Mouse (Mus musculus) layer of hippocampus, adult 8-10 months (tissue): ENCODE results near the gene Osgin1. TPM values are rescaled to one million over a fixed set of nuclear protein-coding genes. Genes with fewer than 3 reads are reported as not detected.

Source experiments
- DNase-seq, 2 experiments: peaks; one replicate each; pipeline ENCODE4 v3.0.0; 2022; ENCODE audit warnings: low spot score in 2 of 2
- total RNA-seq, 4 experiments: library from RNA; stranded (reverse); gene quantifications; 2 replicates each; pipeline ENCODE4 v1.2.4; 2022

Gene Osgin1
- total RNA-seq, 4 experiments from 2014 or later = 0.22 to 1.2 (median 0.91) TPM

DNA sequence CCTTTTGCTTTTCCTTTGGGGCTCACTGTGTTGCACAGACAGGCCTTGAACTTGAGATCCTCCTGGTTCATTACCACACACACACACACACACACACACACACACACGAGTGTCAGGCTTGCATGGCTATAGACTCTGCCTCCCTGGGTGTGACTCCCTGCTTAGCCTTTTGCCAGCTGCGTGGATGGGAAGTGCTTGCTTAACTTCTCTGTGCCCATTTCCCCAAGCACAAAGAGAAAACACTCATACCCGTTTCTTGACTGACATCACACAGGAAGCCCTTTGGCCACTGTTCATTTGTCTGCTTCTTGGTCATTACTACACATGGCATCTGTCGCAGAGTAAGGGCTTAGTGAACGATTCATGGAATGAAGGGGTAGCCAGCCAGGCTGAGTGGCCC lies 8.1 kb downstream of the Osgin1 start:
- DNase-seq = no peak

DNA sequence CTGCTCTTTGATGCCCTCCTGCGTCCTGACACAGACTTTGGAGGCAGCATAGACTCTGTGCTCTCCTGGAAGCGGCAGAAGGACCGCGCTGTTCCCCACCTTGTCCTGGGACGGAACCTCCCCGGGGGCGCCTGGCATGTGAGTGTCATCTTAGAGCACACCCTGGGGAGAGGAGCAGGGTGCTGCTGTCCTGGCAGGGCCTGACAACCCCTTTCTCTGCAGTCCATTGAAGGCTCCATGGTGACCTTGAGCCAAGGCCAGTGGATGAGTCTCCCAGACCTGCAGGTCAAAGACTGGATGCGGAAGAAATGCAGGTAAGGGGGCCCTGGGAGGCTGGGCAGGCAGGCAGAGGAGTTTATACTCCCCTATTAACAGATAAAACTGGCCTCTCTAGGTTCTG lies 9.0 kb downstream of the Osgin1 start:
- no peak for DNase-seq

DNA sequence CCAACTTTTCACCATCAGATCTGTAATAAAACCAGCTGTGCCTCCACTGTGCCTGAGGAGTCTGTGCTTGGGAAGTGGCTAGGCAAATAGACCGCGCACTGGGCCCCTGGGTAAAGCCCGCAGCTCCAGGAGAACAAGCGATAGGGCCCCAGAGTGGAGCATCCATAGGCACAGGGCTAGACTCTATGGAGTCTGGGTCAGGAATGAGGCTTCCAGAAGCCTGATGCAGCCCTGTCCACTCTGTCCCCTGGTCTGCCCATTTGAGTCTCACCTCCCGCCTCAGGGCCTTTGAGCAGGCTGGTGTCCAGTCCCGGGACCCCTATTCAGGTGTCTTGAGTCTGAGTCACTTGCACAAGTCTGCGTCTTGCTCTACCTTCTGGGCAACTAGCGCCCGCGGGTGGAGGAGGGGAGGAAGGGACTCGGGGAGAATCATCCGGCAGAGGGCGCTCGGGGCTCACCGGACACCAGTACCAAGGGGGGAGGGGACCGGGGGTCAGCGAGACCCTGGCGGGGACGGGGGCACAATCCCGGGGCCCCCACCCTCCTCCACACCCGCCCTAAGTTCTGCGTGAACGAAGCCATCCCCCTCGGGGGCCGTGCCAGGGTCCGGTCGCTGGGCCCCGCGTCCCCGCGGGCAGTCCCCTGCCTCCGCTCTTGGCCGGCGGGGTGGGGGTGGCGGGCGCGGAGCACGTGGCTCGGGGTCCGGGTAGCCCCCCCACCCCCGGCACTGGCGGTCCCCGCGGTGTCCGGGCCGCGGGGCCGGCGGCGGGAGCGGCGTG lies 12.5 kb downstream of the Osgin1 start, which contains the start of gene Necab2:
Gene Necab2, plus strand, starts transcription at position 509 of the 779 bp plus-strand sequence.
- DNase-seq = peak; percentile 79 to 89

DNA sequence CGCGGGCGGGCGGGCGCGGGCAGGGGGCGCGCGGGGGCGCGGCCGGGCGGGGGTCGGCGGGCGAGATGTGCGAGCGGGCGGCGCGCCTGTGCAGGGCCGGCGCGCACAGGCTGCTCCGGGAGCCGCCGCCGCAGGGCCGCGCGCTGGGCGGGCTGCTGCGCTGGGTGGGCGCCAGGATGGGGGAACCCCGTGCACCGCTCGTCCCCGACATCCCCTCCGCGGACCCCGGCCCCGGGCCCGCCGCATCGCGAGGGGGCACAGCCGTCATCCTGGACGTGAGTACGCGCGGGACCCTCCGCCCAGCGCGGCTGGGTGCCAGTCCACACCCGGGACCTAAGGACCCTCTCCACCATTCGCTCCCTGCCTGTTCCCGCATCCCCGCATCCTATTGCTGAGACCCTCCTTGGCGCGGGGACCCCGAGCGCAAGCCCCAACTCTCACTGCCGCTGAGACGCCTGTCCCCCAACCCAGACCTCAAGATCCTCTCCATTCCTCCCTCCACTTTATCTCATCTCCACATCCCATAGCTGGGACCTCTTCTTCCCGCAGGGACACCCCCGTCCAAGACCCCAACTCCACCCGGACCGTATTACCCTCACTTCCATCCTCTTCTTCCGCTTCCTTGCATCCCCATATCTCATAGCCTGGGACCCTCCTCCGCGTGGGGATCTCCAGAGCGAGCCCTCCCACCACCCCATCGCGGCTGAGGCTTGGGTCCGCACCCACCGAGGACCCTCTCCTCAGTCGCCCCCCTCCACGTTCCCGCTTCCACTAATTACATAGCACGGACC lies 13.3 kb downstream of the Osgin1 start:
- no peak for DNase-seq

DNA sequence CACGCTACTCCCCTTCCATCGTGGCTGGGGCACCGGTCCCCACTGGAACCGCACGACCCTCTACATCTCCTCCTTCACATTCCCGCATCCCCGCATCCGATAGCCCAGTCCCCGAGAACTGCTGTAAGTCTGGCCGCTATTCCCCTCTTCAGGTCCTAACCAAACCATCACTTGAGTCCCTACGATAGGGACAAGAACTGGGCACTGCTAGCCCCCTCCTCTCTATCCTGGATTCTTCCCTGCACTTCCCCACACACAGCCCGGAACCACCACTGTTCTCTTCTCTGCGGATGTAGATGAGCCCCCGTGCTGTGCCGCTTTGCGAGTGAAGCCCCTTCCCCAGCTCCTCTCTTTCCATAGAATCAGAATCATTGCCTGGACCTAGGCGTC lies 13.9 kb downstream of the Osgin1 start:
- DNase-seq = no peak

DNA sequence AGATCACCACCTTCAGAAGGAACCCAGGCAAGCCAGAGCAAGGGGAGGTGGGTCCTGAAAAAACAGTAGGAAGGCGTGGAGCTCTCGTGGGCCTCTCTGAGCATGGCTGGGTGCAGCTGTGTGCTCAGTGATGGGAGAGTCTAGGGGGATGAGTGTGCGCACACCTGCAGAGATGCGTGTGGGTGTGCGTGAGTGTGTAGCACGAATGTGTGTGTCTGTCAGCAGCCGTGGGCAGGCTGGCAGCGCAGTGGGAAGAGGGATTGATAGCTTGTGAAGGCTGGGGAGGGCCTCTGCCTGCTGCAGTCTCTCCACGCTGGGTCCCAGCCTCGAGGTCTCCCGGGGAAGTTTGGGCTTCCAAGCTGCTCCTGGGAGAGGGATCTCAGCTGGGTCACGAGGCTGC lies 15.7 kb downstream of the Osgin1 start:
- DNase-seq = peak; percentile 50 to 56

DNA sequence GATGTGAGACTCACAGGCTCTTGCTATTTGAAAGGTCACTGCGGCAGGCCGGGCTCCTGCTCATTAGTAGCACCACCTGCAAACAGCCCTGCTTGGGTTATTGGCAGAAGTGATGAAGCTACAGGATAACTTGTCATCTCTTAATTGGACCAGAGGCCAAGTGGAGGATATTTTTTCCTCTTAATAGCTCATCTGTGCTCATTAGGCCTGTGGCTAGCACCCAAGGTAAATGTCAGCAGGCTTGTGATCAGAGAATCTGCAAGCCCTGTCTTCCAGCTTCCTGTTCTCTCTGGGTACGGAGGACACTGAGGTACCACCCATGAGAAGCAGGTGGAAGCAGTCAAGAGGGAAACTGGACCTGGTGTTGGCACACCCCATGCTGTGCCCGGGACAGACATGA lies 17.2 kb downstream of the Osgin1 start:
- no peak for DNase-seq

DNA sequence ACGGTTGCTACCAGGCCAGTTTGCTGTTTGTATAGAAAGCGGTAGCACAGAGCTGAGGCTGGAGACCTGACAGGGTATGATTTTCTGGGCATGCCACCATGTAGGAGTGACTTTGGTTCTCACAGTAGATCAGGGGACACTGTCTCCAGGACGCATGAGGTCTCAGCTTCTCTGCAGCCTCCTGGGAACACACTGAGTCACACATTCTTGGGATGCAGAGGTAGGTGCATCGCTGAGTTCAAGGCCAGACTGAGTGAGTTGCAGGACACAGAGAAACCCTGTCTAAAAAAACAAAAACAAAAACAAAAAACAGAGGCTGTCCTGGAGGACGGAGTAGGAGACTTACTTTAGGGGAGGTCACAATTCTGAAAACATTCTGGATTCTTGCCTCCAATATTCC lies 19.0 kb downstream of the Osgin1 start:
- DNase-seq = no peak

DNA sequence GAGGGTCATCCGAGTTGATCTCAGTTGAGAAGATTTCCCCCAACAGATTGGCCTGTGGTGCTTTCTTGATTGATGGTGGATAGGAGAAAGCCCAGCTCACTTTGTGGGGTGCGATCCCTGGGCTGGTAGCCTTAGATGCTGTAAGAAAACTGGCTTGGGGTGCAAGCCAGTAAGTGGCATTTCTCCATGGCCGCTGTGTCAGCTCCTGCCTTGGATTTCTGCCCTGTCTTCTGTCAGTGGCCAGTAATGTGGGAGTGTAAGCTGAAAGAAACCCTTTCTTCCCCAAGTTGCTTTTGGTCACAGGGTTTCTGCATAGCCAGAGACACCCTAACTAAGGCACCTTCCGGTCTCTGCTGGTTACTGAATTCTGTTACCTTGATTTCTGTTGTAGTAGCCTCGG lies 22.1 kb downstream of the Osgin1 start:
- no peak for DNase-seq

DNA sequence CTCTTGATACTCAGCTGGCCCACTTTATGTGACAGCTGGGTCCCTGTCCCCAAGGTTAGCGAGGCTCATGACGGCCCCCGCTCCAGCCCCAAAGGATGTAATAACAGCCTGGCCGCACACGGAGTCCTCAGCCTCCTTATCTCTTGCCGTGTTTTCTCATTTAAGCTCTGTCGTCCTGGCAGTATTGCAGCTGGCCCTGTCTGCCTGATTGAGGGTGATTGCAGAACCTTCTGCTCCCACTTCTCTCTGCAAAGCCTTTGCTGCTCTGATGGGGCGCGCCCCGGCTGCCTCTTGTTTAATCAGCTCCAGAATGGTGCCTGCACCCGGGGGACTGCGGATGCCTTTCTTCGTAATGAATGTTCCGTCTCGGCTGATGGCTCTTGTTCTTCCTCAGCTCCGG lies 25.8 kb downstream of the Osgin1 start:
- no peak for DNase-seq

DNA sequence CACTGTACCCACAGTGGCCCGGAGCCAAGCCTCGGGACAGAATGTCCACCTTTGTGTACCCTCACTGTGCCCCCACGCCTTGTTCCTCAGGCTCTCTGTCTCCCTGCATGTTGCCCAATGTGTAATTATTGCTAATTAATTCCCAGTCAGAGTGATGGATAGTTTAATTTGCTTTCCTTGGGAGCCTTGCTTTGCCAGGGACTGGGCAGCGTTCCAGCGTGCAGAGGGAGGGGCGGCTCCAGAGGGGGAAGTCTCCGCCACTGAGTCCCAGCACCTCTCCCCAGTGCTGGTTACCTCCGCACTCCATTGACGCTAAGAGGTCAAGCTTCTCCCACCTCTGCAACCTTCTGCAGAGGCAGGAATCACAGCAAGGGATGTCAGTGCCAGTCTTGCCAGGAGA lies 27.4 kb downstream of the Osgin1 start:
- DNase-seq = no peak

DNA sequence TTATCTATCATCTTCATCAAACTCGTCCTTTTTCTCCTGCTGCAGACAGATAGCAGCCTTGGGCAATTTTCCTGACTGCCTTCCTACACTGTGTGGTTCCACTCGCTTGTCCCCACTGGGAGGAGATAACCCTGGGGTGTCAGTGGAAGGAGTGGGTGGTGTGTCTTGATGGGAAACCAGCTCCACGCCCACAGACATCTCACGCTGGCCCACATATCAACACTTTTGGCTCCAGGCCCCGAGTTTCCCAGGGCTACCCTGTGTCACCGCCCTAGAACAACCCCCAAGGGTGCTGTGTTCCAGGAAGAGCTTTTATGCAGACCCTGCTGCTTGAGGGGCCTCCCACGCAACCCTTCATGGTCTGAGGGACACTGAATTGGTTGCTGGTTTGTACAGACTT lies 29.8 kb downstream of the Osgin1 start:
- no peak for DNase-seq

DNA sequence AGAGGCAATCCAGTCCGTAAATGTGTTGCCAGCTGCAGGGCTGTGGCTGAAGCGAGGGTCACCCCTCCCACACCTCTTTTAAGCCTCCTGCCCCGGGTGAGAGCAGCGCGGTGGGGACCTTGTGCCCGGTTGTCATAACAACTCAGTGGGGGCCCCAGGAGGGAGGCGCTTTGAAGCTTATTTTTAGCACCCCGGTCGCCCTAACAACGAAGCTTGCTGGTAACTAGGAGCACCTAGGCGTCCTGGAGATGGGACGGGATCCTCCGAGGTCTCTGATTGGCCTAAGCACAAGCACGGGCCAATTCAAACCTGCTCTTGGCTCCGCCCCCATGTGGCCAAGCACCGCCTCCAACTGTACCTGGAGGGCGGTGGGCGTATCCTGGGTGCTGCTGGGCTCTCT lies 32.2 kb downstream of the Osgin1 start:
- peak; percentile 60 to 70 for DNase-seq

DNA sequence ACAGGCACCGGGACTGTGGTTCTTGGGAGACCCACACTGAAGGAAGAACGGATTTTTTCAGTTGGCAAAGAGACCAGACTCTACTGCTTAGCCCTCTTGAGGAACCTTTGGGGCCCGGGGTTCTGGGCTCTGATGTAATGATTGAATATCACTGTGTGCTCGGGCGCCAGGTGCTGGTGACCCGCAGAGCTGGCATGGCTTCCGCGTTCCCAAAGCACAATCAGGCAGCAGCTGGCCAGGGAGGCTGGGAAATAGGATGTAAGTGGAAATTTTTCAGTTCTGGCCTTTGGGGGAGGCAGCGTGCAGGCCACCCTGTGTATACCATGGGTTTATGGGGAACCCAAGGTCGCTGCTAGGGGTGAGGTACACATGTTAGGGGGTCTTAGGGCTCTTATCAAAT lies 32.9 kb downstream of the Osgin1 start:
- no peak for DNase-seq

DNA sequence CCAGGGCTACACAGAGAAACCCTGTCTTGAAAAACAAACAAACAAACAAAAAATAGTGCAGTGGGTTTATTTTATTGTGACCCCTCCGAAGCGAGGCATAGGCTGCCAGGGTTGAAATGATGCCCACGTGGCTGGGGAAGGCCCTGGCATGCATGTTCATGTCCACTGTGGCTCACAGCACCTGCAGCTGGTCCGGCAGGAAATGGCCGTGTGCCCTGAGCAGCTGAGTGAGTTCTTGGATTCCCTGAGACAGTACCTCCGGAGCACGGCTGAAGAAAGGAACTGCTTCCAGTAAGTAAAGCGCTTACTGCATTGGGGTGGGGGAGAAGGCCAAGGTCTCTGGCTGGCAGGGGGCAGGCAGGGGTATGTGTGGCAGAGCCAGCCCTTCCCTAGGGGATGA lies 34.2 kb downstream of the Osgin1 start:
- DNase-seq = no peak

DNA sequence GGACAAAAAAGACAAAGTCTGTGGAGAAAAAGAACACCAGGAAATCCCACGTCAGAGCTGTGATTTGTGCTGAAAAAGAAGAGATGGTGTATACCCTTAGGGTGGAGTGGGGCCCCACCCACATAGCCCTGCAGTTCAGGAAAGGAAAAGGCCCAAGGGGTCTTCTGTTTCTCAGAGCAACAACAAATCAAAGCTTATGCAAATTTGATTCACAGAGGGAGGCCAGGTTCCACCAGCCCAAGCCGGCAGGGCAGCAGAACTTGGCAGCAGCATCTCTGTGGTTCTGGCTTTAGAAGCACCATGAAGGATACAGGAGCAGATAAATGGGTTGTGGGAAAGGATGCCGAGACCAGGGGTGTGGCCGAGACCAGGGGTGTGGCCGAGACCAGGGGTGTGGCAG lies 44.8 kb downstream of the Osgin1 start:
- no peak for DNase-seq

DNA sequence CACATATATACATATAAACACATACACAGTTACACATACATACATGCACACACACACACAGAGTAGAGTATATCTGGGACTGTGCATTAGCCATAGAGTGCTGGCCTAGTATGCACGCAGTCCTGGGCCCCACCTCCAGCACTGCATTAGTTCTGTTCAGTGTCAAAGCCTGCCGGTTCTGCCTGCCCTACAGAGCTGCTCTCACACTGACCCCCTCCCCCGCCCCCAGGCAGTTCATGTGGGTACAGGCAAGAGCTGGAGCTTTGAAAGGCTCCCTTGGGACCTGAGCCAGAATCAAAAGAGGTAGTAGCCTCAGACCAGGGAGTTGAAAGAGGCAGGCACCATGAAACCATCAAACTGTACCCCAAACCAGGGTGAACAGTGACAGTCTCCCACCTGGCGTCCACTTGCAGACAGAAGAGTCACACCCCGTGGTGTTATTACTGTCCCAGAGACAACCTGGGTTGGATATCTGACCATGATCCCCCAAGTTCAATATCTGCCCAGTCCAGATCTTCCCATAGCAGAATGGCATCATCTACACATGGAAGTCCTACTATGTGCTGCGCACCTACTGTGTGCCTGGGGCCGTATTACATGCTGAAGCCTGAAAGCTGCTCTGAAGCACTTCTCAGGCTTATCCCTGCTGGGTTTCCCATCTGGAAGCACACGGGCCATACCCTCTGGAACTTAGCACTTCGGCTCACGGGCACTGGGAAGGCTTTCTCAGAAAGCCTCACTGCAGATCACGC lies 50.4 kb downstream of the Osgin1 start:
- DNase-seq = no peak

DNA sequence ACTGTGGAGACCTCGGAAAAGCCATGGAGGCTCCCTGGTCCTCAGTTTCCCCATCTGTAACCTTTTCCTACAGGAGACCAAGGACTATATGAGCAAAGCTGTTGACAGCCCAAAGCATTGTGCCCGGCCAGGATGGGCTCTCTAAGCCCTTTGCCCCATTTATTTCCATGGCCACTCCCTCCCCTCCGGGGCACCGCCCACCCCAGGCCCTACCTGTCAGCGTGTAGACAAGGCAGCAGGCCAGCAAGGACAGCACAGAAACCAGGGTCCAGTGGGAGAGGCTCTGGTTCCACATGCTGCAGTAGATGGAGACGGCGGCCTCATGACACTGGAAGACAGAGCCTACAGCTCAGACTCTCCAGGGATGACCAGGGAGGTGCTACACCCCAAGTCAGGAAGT lies 53.2 kb downstream of the Osgin1 start:
- no peak for DNase-seq
